Mouse (Mus musculus) midbrain, embryonic 11.5 days (tissue): ENCODE data around the gene Rorc. TPM values are rescaled to one million over a fixed set of nuclear protein-coding genes. Genes with fewer than 3 reads are reported as not detected.

ENCODE experiments used
- ATAC-seq: fragments of 200-750 bp; cut with Nextera tagmentation; 2 replicates; pipeline ENCODE4 v1.8.0; 2017; ENCODE audit warnings: moderate TSS enrichment, moderate library complexity; ENCODE audit not compliant: low FRiP score
- DNase-seq: peaks from one replicate; pipeline ENCODE4 v3.0.0; 2015; ENCODE audit warnings: low spot score; ENCODE audit errors: missing footprints
- H3K27ac ChIP-seq: fragments of 300-500 bp; sonication (generic); 2 replicates; pipeline ENCODE4 v1.5.1; 2014; ENCODE audit warnings: low read depth, low read length
- H3K27me3 ChIP-seq: fragments of 300-500 bp; sonication (generic); 2 replicates; pipeline ENCODE4 v1.6.1; 2014; ENCODE audit warnings: mild to moderate bottlenecking, low read length, moderate library complexity, mixed read lengths; ENCODE audit not compliant: control insufficient read depth, insufficient read depth
- H3K36me3 ChIP-seq: fragments of 300-500 bp; sonication (generic); 2 replicates; pipeline ENCODE4 v1.6.1; 2014; ENCODE audit warnings: mild to moderate bottlenecking, low read length, moderate library complexity, mixed read lengths; ENCODE audit not compliant: control insufficient read depth, insufficient read depth
- H3K4me1 ChIP-seq: fragments of 300-500 bp; sonication (generic); 2 replicates; pipeline ENCODE4 v1.6.1; 2014; ENCODE audit warnings: low read length; ENCODE audit not compliant: control insufficient read depth, insufficient read depth
- H3K4me2 ChIP-seq: fragments of 300-500 bp; sonication (generic); 2 replicates; pipeline ENCODE4 v1.6.1; 2014; ENCODE audit warnings: mild to moderate bottlenecking, moderate library complexity
- H3K4me3 ChIP-seq: fragments of 300-500 bp; sonication (generic); 2 replicates; pipeline ENCODE4 v1.5.1; 2014; ENCODE audit warnings: low read depth, low read length
- H3K9ac ChIP-seq: fragments of 300-500 bp; sonication (generic); 2 replicates; pipeline ENCODE4 v1.6.1; 2014; ENCODE audit warnings: low read length
- H3K9me3 ChIP-seq: fragments of 300-500 bp; sonication (generic); 2 replicates; pipeline ENCODE4 v1.6.1; 2016; ENCODE audit warnings: low read length; ENCODE audit not compliant: control insufficient read depth
- WGBS: fragments of 180-500 bp; shearing (Covaris S2); extraction: QIAGEN DNeasy Blood & Tissue Kit; methylation state at CpG from one replicate; pipeline ENCODE4 v1.1.7; 2014; 5-methylcytosine and 5-hydroxymethylcytosine counted together
- polyA plus RNA-seq: library from polyadenylated mRNA; unstranded; fragments of >200 nt; fragmentation: Nextera tagmentation; extraction: Ambion mirVana; gene quantifications from 2 replicates; pipeline ENCODE4 v1.2.1, GENCODE M21; 2014

Rorc gene
- polyA plus RNA-seq, 1 experiment from 2014 or later, result 0.14 TPM

DNA sequence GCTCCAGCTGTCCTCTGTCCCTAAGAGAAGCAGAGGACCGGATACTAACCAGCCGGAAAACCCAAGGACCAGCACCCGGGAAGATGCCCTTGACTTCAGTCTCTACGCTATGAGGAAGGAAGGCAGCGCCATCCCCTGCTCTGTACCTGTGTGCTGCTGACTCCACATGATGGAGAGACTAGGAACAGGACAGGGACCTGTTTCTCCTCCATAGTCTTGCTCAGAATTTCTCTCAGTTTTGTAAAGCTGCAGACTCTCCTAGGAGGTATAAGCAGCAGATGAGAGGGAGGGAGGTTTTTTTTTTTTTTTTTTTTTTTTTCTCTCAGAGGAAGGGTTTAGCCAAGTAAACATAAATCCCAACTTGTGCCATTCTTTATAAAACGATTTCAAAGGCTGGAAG, 25.6 kb downstream of the Rorc start, which contains the start of gene Lingo4:
Lingo4 (plus strand) TSS at position 301 of the 400 bp plus-strand sequence.
- peak within 1 kb of the TSS; percentile 55 for H3K9ac ChIP-seq
- H3K4me2 ChIP-seq, result peak within 1 kb of the TSS; percentile 56
- H3K4me3 ChIP-seq, result peak within 1 kb of the TSS; percentile 31
- H3K4me1 ChIP-seq, result peaks cover 8% of the 10 kb centered on the region
- H3K27me3 ChIP-seq, result no peaks in the 10 kb centered on the region; the same call in 1 of the 2 replicates
- H3K27ac ChIP-seq, result no peak within 1 kb of the TSS
- 70% methylated on average over 6 of the region's 6 CpGs for WGBS
- ATAC-seq (no peak), DNase-seq (no peak)
- no peaks in the 10 kb centered on the region for H3K36me3 ChIP-seq
- H3K9me3 ChIP-seq, result no peaks in the 10 kb centered on the region

DNA sequence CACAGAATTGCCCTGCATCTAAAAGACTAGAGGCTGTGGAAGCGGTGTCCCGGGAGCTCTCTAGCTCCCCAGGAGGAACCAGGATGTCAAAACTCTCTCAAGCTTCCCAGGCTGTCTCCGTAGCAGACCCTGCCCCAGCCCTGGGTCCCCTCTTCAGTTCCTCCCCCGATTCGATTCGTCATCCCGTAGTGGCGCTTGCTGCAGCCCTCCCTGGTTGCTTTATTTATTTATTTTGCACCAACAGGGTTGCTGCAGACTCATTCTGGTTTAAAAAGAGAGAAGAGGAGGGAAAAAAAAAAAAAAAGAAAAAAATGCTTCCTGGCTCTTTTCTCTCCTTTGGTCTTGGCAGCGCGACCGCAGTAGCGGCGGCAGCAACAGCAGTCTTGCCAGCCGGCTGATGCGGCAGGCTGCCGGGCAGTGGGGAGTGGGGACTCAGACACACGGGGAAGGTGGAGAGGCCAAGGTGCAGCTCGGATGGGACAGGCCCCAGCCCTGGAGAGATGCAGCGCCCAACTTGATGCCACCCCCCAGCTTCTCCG, 26.4 kb downstream of the Rorc start:
- DNase-seq, result peak; percentile 95
- ATAC-seq, result peak; percentile 65
- Histone ChIP-seq H3K27me3 (no peaks in the 10 kb centered on the region; the same call in 1 of the 2 replicates), H3K27ac (no peak overlapping the region), H3K36me3 (no peaks in the 10 kb centered on the region), H3K4me3 (peak overlapping the region; percentile 31), H3K4me1 (peaks cover 8% of the 10 kb centered on the region), H3K4me2 (peak overlapping the region; percentile 56), H3K9me3 (no peaks in the 10 kb centered on the region), H3K9ac (peak overlapping the region; percentile 55)
- 2% methylated on average over 19 of the region's 20 CpGs for WGBS

DNA sequence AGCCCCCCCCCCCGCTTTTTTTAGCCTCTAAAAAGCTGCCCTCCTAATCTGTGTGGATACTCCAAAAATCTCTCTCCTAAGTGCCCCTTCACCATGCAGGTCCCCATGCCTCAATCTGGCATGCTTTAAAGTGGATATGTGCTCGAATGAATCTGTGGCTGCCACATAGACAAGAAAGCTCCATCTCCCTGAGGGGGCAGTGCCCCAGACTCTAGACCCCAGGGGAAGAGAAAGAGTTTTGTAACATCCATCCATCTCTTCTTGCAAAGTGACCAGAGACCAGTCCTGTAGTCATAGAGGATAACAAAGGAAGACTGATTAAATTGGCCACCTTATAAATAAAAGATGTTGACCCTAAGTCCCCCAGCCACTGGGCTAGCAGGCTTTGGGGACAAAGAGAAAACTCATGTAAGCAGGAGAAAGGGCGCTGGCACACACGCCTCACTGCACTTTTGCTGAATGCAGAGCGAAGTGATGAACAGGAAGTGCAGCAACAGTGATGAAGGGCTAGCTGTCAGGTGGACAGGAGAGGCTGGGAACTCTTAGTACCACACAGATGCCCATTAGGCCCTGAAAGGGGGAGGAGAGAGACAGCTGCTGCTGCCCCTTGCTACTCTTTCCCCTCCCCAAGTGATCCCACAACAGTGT, 27.2 kb downstream of the Rorc start:
- Histone ChIP-seq H3K36me3 (no peaks in the 10 kb centered on the region), H3K27me3 (no peaks in the 10 kb centered on the region; the same call in 1 of the 2 replicates), H3K4me3 (peak overlapping the region; percentile 31), H3K9me3 (no peaks in the 10 kb centered on the region), H3K9ac (peak overlapping the region; percentile 55), H3K4me2 (peak overlapping the region; percentile 56), H3K27ac (no peak overlapping the region), H3K4me1 (peaks cover 12% of the 10 kb centered on the region)
- WGBS, result 22% methylated on average over 5 of the region's 5 CpGs
- DNase-seq (peak; percentile 90), ATAC-seq (peak; percentile 49)

DNA sequence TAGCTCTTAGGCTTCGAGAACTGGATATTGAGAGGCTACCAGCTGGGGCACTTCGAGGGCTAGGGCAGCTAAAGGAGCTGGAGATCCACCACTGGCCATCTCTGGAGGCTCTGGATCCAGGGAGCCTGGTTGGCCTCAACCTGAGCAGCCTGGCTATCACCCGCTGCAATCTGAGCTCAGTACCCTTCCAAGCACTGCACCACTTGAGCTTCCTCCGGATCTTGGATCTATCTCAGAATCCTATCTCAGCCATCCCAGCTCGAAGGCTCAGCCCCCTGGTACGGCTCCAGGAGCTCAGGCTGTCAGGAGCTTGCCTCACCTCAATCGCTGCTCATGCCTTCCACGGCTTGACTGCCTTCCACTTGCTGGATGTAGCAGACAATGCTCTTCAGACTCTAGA, 29.9 kb downstream of the Rorc start:
- DNase-seq, result no peak
- WGBS, result 73% methylated on average over 8 of the region's 8 CpGs
- Histone ChIP-seq H3K9ac (no peak overlapping the region), H3K4me3 (no peak overlapping the region), H3K4me1 (peaks cover 12% of the 10 kb centered on the region), H3K27ac (no peak overlapping the region), H3K4me2 (no peak overlapping the region), H3K36me3 (no peaks in the 10 kb centered on the region), H3K9me3 (no peaks in the 10 kb centered on the region), H3K27me3 (no peaks in the 10 kb centered on the region; the same call in 1 of the 2 replicates)
- no peak for ATAC-seq

DNA sequence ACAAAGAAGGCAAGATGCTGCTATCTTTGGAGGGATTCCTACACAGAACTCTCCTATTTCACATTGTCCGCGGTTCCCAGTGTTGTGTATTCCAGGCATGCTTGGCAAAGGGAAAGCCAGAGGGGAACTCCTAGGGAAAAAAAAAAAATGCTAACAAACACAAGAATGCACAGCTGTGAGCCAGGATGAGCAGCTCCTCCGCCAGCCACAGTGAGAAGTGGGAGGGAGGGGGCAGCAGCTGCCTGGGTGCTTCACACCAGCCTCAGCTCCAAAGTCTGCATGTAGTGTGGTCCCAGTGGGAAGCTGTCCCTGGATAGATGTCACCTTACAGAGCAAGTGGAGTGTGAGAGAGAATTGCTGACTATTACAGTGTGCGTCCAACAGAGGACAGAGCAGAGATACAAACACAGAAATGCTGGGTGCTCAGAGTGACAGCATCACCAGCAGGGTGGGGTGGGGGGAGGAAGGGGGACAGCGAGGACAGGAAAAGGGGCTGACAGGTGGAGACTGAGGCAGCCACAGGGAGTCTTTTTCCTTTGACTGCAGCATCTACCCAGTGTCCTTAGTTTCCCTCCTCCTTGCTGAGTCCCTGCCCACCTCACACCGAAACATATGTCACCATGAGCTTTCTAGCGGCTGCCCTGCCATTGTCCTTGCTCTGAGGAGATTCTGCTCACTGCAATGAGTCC, 31.9 kb downstream of the Rorc start:
- H3K9ac ChIP-seq, result 0 out of 2 replicates have a peak overlapping the region, but pooled peaks have one; percentile 20
- no peak for ATAC-seq

DNA sequence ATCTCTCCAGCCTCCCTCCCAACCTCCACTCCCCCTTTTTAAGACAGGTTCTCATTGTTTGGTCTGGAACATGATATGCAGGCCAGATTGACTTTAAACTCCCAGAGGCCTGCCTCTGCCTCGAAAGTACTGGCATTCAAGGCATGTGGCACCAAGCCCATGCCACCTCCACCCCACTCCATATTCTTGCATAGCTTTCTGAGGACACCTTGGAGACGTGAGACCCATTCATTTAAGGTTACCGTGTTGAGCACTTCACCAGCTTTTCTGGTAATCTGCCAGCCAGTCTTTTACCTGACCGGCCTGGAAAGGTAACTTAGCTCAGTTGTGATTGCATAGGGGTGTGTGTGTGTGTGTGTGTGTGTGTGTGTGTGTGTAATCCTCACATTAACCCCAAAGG, 33.0 kb downstream of the Rorc start:
- no peaks in the 10 kb centered on the region for H3K36me3 ChIP-seq
- no peak overlapping the region for H3K4me3 ChIP-seq
- 78% methylated on average over 4 of the region's 4 CpGs for WGBS
- no peak overlapping the region for H3K27ac ChIP-seq
- H3K9me3 ChIP-seq, result no peaks in the 10 kb centered on the region
- ATAC-seq, result no peak
- H3K27me3 ChIP-seq, result no peaks in the 10 kb centered on the region; the same call in 1 of the 2 replicates
- H3K9ac ChIP-seq, result no peak overlapping the region
- DNase-seq, result no peak
- H3K4me1 ChIP-seq, result peaks cover 4% of the 10 kb centered on the region; the same call in 1 of the 2 replicates
- H3K4me2 ChIP-seq, result no peak overlapping the region

More for the DNA sequence above, 31.9 kb downstream of the Rorc start:
- no peak overlapping the region for H3K27ac ChIP-seq
- WGBS, result 29% methylated on average over 7 of the region's 7 CpGs
- DNase-seq, result no peak
- no peak overlapping the region for H3K4me2 ChIP-seq
- no peak overlapping the region for H3K4me3 ChIP-seq
- H3K36me3 ChIP-seq, result no peaks in the 10 kb centered on the region
- H3K9me3 ChIP-seq, result no peaks in the 10 kb centered on the region
- H3K4me1 ChIP-seq, result peaks cover 6% of the 10 kb centered on the region; the same call in 1 of the 2 replicates
- no peaks in the 10 kb centered on the region; the same call in 1 of the 2 replicates for H3K27me3 ChIP-seq

DNA sequence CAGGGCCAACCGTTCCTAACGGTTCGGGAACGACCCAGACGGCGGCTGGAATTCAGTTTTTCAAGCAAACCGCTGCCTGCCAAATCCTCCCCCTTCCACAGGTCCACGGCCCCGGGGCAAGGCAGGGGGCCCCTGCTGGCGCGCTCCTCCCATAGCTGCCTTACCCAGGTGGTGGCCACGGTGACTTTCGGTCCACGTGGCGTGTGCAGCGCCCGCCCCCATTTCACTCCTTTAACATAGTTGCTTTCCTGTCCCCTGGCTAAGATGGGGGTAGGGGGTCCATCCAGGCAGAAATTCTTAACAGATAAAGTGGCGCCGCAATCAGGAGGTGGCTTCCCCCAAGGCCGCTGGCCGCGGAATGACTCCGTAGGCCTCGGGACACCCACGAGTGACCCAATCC, 39.9 kb downstream of the Rorc start:
- Histone ChIP-seq H3K27me3 (no peaks in the 10 kb centered on the region), H3K4me1 (peaks cover 10% of the 10 kb centered on the region), H3K4me3 (peak overlapping the region; percentile 54), H3K9ac (peak overlapping the region; percentile 77), H3K27ac (no peak overlapping the region; the same call in 1 of the 2 replicates), H3K36me3 (no peaks in the 10 kb centered on the region), H3K4me2 (peak overlapping the region; percentile 91), H3K9me3 (no peaks in the 10 kb centered on the region)
- DNase-seq, result no peak
- ATAC-seq, result peak; percentile 66
- WGBS, result 11% methylated on average over 25 of the region's 25 CpGs

DNA sequence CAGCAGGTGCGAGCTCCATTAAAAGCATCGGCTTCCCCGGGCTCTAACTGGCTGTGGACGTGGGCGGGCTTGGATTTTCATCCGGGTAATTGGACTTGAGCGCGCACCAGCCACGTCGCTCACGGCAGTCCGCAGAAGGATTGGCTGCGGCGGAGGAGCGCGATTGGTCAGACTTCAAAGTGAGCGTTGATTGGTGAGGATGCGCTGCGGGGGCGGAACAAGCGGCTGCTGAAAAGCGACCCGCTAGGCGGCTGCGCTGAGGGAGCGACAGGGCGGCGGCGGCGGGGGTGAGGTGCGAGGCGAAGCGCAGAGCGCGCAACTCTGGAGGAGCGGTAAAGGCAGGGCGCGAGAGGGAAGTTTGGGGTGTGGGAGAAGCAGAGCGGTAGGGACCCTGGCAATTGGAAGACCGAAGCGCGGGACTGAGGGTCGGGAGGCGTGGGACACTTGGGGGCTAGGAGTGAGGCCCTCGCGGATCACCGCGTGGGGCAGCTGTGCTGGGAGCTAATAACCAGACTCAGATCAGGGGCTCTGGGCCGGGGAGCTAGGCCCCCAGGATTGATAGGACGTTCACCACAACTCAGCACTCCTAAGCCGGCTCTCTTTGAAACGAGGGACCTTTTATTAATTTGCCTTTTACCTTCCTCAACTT, 40.6 kb downstream of the Rorc start, which contains the start of gene Tdrkh:
Tdrkh (plus strand) TSS at position 243 of the 649 bp plus-strand sequence.
- H3K9me3 ChIP-seq, result no peaks in the 10 kb centered on the region
- H3K4me1 ChIP-seq, result peaks cover 10% of the 10 kb centered on the region
- no peak within 1 kb of the TSS; the same call in 1 of the 2 replicates for H3K27ac ChIP-seq
- H3K36me3 ChIP-seq, result no peaks in the 10 kb centered on the region
- WGBS, result 9% methylated on average over 52 of the region's 52 CpGs
- ATAC-seq (peak; percentile 98), DNase-seq (peak; percentile 98)
- peak within 1 kb of the TSS; percentile 91 for H3K4me2 ChIP-seq
- no peaks in the 10 kb centered on the region for H3K27me3 ChIP-seq
- H3K9ac ChIP-seq, result peak within 1 kb of the TSS; percentile 77
- H3K4me3 ChIP-seq, result peak within 1 kb of the TSS; percentile 54
